Mouse (Mus musculus): ENCODE measurements around the gene Krt36. TPM values are rescaled to one million over a fixed set of nuclear protein-coding genes. Genes with fewer than 3 reads are reported as not detected.

Gene Krt36
- not detected for total RNA-seq (2021)
- long read RNA-seq, experiment 1: 0 reads
- long read RNA-seq, experiment 2: 0 reads

DNA sequence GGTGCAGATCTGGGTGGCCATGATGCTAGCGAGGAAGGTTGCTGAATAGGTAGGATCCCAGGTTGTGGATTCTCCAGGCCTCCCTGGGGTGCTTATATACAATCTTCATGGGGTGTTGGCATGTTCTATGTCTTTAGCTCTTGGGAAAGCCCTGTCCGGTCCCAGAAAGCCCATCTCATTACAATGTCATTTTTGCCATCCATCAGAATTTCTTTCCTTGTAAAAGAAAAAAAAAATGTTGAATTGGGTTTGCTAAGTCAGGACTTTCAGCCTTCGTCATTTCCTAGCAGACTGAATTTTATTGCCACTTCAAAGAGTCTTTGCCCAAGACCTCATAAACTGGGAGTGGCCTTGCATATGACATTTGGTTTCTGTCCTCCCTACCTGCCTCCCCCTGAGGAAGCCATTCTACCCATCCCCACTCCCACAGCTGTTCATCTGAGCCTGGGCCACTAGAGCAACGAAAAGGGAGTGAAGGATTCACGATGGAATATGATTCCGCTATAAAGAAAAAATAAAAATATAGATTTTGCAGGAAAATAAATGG is at the start of gene Krt36:
Gene Krt36 (minus strand): TSS at position 51 of the 547 bp plus-strand sequence.
- no peak within 1 kb of the TSS for H3K27ac ChIP-seq
- intact Hi-C loops (cut with DNase I): no loop called here
- DNase-seq (ENCODE audit: extremely low spot score in 1 of 2, low spot score in 2 of 2): no peak
- H3K4me3 ChIP-seq: no peak within 1 kb of the TSS
- no peak for TF ChIP-seq CTCF (IDR thresholded peaks at IDR 0.05)

DNA sequence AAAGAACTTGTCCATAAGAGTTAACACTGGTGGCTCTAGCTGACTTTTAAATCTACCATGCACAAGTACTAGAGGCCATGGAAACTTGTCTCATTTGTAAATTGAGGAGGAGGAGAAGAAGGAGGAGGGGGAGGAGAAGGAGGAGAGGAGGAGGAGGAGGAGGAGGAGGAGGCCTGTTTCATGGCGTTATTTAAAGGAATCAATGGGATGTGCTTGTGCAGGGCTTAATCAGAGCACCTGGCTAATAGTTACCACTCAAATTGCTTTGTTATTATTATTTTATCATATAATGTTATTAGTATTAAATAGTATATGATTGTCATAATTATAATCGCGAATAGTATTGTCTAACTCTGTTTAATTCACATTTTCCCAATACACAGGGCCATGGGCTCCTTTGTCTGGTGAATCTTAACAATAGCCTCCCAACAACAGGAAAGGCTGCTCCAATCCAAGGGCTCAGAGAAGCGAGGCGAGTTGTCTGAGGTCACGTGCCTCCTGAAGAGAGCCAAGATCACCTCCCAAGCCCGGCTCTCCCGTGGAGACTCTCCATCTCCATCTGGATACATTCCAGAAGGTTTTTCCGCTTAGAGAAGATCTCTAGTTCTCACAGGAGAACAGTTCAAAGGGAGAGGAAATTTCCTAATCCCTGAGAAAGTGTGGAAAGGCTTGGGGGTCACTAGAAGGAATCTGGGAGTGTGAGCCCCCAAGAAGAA is 43.3 kb upstream of the Krt36 start, which contains the start of gene Krt19:
Gene Krt19 (minus strand): TSS at position 51 of the 716 bp plus-strand sequence.
- TF ChIP-seq CTCF (IDR thresholded peaks at IDR 0.05): no peak
- no peak within 1 kb of the TSS for H3K4me3 ChIP-seq
- DNase-seq (ENCODE audit: extremely low spot score in 1 of 2, low spot score in 2 of 2): no peak
- intact Hi-C loops (cut with DNase I): no loop called here
- no peak within 1 kb of the TSS for H3K27ac ChIP-seq

DNA sequence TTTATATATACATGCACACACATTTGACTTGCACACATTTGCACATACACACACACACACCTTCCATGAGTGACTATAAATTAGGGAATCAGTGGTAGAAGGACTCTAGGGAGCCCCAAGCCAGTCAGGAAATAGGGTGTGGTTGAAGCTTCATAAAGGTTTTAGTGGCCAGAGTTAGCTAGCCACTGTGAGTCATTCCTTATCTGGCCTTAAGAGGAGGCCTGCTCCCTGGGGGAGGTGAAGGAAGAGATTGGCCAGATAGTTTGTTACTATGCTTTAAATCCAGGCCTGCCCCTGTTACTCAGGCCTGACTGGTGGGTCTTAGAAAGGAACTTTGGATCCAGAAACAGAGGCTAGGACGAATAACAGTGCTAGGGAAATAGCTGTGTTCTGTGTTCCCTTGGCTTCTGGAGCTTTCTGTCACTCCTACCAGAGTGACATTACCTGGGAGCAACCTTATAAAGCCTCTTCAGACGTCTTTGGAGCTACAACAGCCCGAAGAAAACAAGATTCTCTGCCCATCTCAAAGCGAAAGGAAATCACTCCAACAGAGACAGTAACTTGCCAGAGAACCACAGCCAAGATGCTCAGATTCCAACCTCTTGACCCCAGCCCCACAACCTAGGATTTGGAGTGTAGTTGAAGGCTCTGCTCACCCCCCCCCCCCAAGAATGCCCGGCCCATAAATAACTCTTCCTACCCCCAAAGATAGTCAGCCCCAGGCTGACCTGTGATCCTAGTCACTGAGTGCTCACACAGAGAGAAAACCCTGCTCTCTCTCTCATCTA is 42.3 kb upstream of the Krt36 start:
- H3K4me3 ChIP-seq: no peak overlapping the region
- intact Hi-C loops (cut with DNase I): no loop called here
- TF ChIP-seq CTCF (IDR thresholded peaks at IDR 0.05): no peak
- no peak for DNase-seq (ENCODE audit: extremely low spot score in 1 of 2, low spot score in 2 of 2)
- no peak overlapping the region for H3K27ac ChIP-seq

DNA sequence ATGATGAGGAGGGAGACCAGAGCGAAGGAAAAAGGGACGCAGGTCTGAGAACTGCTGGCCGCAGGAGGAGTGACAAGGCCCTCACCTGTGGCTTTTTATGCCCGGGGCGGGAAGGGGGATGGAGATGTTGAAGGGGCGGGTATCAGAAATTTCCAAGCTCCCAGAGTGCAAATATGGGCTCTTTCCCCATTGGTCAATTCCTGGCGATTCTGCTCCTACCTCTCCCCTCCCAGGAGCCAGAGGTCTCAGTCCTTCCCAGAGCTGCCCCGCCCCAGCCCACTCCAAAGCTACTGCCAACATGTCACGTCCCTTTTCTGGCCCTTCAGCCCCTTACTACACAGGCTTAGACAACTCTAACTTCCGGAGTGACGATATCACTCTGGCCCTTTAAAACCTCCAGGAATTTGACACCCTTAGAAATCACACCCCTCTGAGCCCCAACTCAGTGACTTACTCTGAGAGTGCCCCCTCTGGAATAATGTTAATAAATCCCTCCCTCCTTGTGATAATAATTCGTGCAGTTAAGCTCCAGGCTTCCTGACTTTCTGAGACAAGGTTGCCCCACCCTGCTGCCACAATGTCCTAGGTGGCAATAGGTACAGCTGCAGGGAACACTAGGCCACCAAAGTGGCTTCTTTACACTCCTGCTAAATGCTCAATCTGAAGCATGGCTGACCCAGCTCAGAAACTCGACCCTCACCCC is 40.6 kb upstream of the Krt36 start:
- no peak for TF ChIP-seq CTCF (IDR thresholded peaks at IDR 0.05)
- H3K4me3 ChIP-seq: no peak overlapping the region
- H3K27ac ChIP-seq: no peak overlapping the region
- no peak for DNase-seq (ENCODE audit: extremely low spot score in 1 of 2, low spot score in 2 of 2)
- intact Hi-C loops (cut with DNase I): no loop called here

DNA sequence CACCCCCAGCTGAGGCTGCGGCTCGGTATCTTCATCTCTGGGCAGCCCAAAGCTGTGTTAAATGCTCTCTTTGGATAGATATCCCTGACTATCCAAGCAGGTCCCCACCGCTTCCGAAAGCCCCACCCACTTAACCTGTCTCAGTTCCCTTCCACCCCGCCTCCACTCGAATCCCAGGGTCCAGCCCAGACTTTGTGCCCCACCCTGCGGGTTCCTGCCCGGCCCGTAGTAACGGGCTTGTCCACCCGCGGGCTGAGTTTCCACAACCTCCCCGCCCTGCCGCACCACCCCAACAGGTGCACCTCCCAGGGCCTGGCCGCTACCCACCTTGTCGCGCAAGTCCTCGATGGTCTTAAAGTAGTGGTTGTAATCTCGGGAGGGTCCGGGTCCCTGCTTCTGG is 39.7 kb upstream of the Krt36 start:
- intact Hi-C loops (cut with DNase I): no loop called here
- Histone ChIP-seq H3K27ac (no peak overlapping the region), H3K4me3 (no peak overlapping the region)
- DNase-seq (ENCODE audit: extremely low spot score in 1 of 2, low spot score in 2 of 2): no peak
- no peak for TF ChIP-seq CTCF (IDR thresholded peaks at IDR 0.05)

DNA sequence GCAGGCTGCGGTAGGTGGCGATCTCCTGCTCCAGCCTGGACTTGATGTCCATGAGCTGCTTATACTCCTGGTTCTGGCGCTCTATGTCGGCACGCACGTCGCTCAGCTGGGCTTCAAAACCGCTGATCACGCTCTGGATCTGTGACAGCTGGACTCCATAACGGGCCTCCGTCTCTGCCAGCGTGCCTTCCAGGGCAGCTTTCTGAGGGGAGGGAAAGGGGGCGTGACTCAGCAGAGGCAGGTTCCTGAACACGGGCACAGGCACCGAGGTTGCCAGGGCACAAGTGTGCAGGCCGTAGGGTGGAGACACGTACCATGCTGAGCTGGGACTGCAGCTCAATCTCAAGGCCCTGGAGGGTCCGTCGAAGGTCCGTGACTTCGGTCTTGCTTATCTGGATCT is 35.5 kb upstream of the Krt36 start:
- no peak for DNase-seq (ENCODE audit: extremely low spot score in 1 of 2, low spot score in 2 of 2)
- TF ChIP-seq CTCF (IDR thresholded peaks at IDR 0.05): no peak
- no peak overlapping the region for H3K4me3 ChIP-seq
- no peak overlapping the region for H3K27ac ChIP-seq
- intact Hi-C loops (cut with DNase I): no loop called here

DNA sequence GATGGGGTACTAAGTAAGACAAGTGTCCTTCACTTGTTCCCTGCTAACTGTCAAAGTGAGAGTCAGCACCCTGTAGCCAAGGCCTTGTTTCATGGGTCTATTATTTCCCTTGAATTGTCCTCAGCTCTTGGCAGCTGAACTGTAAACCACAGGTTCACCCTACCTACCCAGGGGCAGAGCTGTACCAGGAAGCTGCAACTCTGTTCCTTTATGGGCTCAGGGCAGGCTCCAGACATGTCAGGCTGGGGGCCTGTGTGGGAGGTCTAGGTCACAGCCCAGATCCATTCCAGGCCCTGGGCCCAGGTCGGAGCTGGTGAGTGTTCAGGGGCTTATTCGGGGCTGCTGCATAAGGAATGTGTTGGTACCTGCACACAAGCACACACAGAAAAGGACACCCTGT is 34.0 kb upstream of the Krt36 start:
- Histone ChIP-seq H3K27ac (no peak overlapping the region), H3K4me3 (no peak overlapping the region)
- no peak for TF ChIP-seq CTCF (IDR thresholded peaks at IDR 0.05)
- intact Hi-C loops (cut with DNase I): no loop called here
- no peak for DNase-seq (ENCODE audit: extremely low spot score in 1 of 2, low spot score in 2 of 2)

DNA sequence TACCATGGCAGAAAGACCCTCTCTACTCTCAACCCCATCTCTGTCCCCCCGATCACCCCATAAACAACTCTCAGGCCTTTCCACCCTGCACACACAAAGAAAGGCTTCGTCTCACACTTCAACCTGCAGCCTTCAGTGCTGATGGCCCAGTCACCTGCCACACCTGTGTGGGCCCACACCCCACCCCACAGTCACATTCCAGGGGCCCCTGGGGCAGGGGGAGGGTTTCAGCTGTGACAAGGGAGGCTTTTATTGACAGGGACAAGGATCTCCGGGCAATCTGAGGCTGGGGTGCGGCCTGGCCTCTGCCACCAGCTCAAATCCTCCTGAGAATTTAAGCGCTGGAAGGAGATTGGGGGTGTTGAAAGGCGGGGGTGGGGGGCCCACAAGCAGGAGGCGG is 33.4 kb upstream of the Krt36 start:
- intact Hi-C loops (cut with DNase I): no loop called here
- DNase-seq (ENCODE audit: extremely low spot score in 1 of 2, low spot score in 2 of 2): no peak
- no peak overlapping the region for H3K4me3 ChIP-seq
- no peak for TF ChIP-seq CTCF (IDR thresholded peaks at IDR 0.05)
- no peak overlapping the region for H3K27ac ChIP-seq

DNA sequence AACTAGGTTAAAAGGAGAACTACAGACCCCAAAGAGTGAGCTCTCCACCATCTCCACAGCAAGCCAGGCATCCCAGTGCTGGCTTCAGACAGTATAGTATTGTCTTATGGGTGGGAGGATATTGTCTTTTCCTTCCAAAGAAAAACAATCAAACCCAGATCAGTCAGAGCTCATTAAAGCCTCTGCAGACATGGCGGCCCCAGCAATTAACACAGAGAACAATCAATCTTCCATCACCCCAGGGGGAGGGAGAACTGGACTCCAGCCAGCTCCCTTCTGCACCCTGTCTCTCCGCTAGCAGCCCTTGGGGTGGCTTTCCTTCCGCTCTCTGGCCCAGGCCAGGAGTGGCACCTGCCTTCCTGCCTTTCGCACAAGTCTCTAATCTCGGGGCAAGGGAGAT is 32.3 kb upstream of the Krt36 start:
- DNase-seq (ENCODE audit: extremely low spot score in 1 of 2, low spot score in 2 of 2): no peak
- no peak for TF ChIP-seq CTCF (IDR thresholded peaks at IDR 0.05)
- Histone ChIP-seq H3K27ac (no peak overlapping the region), H3K4me3 (no peak overlapping the region)
- intact Hi-C loops (cut with DNase I): no loop called here

DNA sequence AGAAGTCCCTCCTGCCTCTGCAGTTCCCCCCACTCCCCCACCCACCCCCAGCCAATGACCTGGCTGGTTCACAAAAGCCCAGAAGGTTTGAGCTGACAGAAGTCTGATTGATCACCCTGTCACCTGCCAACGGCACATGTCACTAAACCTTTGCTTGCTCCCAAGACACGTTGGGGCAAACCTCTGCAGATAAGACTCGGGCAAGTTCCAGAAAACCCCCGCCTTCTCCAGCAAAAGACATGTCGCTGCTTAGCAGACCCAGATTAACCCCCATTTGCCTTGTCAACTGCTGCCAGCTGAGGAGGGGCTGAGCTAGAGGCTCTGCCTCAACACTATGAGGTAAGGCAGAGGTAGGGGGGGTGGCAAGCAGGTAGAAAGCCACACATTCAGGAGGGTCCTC is 31.1 kb upstream of the Krt36 start:
- H3K27ac ChIP-seq: no peak overlapping the region
- no peak for TF ChIP-seq CTCF (IDR thresholded peaks at IDR 0.05)
- intact Hi-C loops (cut with DNase I): no loop called here
- no peak for DNase-seq (ENCODE audit: extremely low spot score in 1 of 2, low spot score in 2 of 2)
- no peak overlapping the region for H3K4me3 ChIP-seq

DNA sequence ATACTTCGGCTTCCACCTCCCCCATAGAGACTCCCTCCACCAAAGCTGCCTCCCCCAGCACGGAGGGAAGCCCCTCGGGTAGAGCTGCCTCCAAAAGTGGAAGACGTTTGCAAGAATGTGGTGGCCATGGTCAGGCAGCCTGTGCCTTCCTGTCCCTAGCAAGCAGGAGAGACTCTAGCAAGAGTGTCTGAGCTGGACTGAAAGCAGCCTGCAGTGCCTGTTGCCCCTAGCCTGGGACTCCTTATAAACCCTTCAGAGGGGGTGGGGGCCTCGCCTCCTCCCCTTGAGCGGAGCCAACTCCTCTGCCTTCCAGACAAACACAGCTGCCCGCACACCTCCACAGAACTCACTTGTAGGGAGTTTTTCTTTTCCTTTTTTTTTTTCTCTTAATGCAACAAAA is 30.3 kb upstream of the Krt36 start, which contains the start of gene Krt15:
Gene Krt15 (minus strand): TSS at position 198 of the 400 bp plus-strand sequence.
- Histone ChIP-seq H3K4me3 (no peak within 1 kb of the TSS), H3K27ac (no peak within 1 kb of the TSS)
- DNase-seq (ENCODE audit: extremely low spot score in 1 of 2, low spot score in 2 of 2): no peak
- TF ChIP-seq CTCF (IDR thresholded peaks at IDR 0.05): no peak
- intact Hi-C loops (cut with DNase I): no loop called here

DNA sequence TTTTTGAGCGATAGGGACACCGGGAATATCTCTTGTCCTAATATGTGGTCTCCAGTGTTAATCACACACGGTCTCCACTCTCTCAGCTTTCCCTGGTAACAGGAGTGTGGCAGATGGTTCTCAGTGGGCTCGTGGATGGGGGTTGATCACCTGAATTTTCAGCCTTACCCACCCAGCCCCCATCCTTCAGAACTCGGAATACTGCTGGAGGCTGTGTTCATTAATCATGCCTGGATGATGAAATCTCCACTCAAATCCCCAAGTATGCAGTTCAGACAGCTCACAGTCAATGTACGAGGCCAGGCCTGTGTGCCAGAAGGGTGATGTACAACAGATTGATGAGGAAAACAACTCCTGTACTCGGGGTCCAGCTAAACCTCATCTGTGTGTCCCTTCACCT is 19.5 kb upstream of the Krt36 start:
- no peak for DNase-seq (ENCODE audit: extremely low spot score in 1 of 2, low spot score in 2 of 2)
- H3K4me3 ChIP-seq: no peak overlapping the region
- intact Hi-C loops (cut with DNase I): no loop called here
- no peak overlapping the region for H3K27ac ChIP-seq
- no peak for TF ChIP-seq CTCF (IDR thresholded peaks at IDR 0.05)
